Mouse (Mus musculus): ENCODE results near the gene Pno1.

Pno1 gene

GRCm38 (mm10) chr11:17176638-17177037 is 34.7 kb downstream of the Pno1 start:
- no peak for DNase-seq

- no peak for DNase-seq
Observed at GRCm38 (mm10) chr11:17172300-17172699, 39.1 kb downstream of the Pno1 start.

- no peak for DNase-seq
Observed at GRCm38 (mm10) chr11:17170938-17171729, 40.2 kb downstream of the Pno1 start.

- DNase-seq, result no peak
Observed at GRCm38 (mm10) chr11:17169262-17169661, 42.1 kb downstream of the Pno1 start.

- no peak for DNase-seq
Observed at GRCm38 (mm10) chr11:17166627-17167026, 44.7 kb downstream of the Pno1 start.

- DNase-seq, result no peak
Observed at GRCm38 (mm10) chr11:17163956-17164355, 47.4 kb downstream of the Pno1 start.

- peak; percentile 57 to 65 for DNase-seq
Observed at GRCm38 (mm10) chr11:17160242-17160641, 51.1 kb downstream of the Pno1 start.

- peak; percentile 22 to 42 for DNase-seq
Observed at GRCm38 (mm10) chr11:17159738-17160241, 51.6 kb downstream of the Pno1 start.

- DNase-seq, result peak; percentile 96
Observed at GRCm38 (mm10) chr11:17158858-17159737, 52.3 kb downstream of the Pno1 start, which contains the start of gene Ppp3r1. Gene Ppp3r1 (plus strand): TSS chr11:17159263.

All from kidney, adult 8-10 months (tissue).